Mouse (Mus musculus) stomach, embryonic 14.5 days (tissue): Measurements from ENCODE around the gene Spz1. TPM values are rescaled to one million over a fixed set of nuclear protein-coding genes. Genes with fewer than 3 reads are reported as not detected.

ENCODE experiments used
- ATAC-seq: fragments of 200-750 bp; cut with Nextera tagmentation; 2 replicates; pipeline ENCODE4 v1.8.0; 2017; ENCODE audit warnings: low read depth, moderate TSS enrichment; ENCODE audit not compliant: insufficient number of reproducible peaks, insufficient read depth, low FRiP score
- H3K27ac ChIP-seq: fragments of 300-500 bp; sonication (generic); 2 replicates; pipeline ENCODE4 v1.5.1; 2014; ENCODE audit warnings: mild to moderate bottlenecking, low read length, moderate library complexity, mixed read lengths
- H3K27me3 ChIP-seq: fragments of 300-500 bp; sonication (generic); 2 replicates; pipeline ENCODE4 v1.6.1; 2014; ENCODE audit warnings: low read length, control low read depth, mixed read lengths; ENCODE audit not compliant: control insufficient read depth, insufficient read depth
- H3K36me3 ChIP-seq: fragments of 300-500 bp; sonication (generic); 2 replicates; pipeline ENCODE4 v1.6.1; 2014; ENCODE audit warnings: mild to moderate bottlenecking, control low read depth, low read length, moderate library complexity, mixed read lengths; ENCODE audit not compliant: control insufficient read depth, insufficient read depth
- H3K4me1 ChIP-seq: fragments of 300-500 bp; sonication (generic); 2 replicates; pipeline ENCODE4 v1.6.1; 2014; ENCODE audit warnings: low read length, control low read depth, mixed read lengths; ENCODE audit not compliant: control insufficient read depth, insufficient read depth
- H3K4me2 ChIP-seq: fragments of 300-500 bp; sonication (generic); replicated peaks from 2 replicates; pipeline ENCODE4 v1.6.1; 2014; ENCODE audit warnings: low read depth, low read length, control low read depth
- H3K4me3 ChIP-seq: fragments of 300-500 bp; sonication (generic); 2 replicates; pipeline ENCODE4 v1.5.1; 2014; ENCODE audit warnings: low read depth, low read length, control low read depth
- H3K9ac ChIP-seq: fragments of 300-500 bp; sonication (generic); replicated peaks from 2 replicates; pipeline ENCODE4 v1.6.1; 2014; ENCODE audit warnings: low read depth, mild to moderate bottlenecking, control low read depth, low read length, moderate library complexity, mixed read lengths
- H3K9me3 ChIP-seq: fragments of 300-500 bp; sonication (generic); 2 replicates; pipeline ENCODE4 v1.6.1; 2016; ENCODE audit warnings: low read depth, low read length, control low read depth; ENCODE audit not compliant: control insufficient read depth
- WGBS: fragments of 180-500 bp; shearing (Covaris S2); extraction: QIAGEN DNeasy Blood & Tissue Kit; methylation state at CpG from one replicate; pipeline ENCODE4 v1.1.7; 2014; 5-methylcytosine and 5-hydroxymethylcytosine counted together
- polyA plus RNA-seq: library from polyadenylated mRNA; unstranded; fragments of >200 nt; fragmentation: Nextera tagmentation; extraction: Ambion mirVana; gene quantifications from 2 replicates; pipeline ENCODE4 v1.2.1, GENCODE M21; 2014

The Spz1 gene
- polyA plus RNA-seq, 1 experiment from 2014 or later, result not detected

- Histone ChIP-seq H3K27ac (no peak overlapping the region), H3K4me2 (no peak overlapping the region), H3K27me3 (no peaks in the 10 kb centered on the region), H3K9me3 (no peaks in the 10 kb centered on the region), H3K9ac (no peak overlapping the region), H3K36me3 (no peaks in the 10 kb centered on the region), H3K4me1 (peaks cover 13% of the 10 kb centered on the region), H3K4me3 (no peak overlapping the region)
- no peak for ATAC-seq
Observed at GRCm38 (mm10) chr13:92589255-92589654, 13.3 kb upstream of the Spz1 start.

GRCm38 (mm10) chr13:92588704-92589103 lies 12.7 kb upstream of the Spz1 start:
- no peaks in the 10 kb centered on the region for H3K36me3 ChIP-seq
- no peaks in the 10 kb centered on the region for H3K9me3 ChIP-seq
- ATAC-seq, result no peak
- H3K27me3 ChIP-seq, result no peaks in the 10 kb centered on the region
- H3K4me2 ChIP-seq, result no peak overlapping the region
- peaks cover 8% of the 10 kb centered on the region for H3K4me1 ChIP-seq
- no peak overlapping the region for H3K4me3 ChIP-seq
- H3K27ac ChIP-seq, result no peak overlapping the region
- no peak overlapping the region for H3K9ac ChIP-seq
- 32% methylated on average over 3 of the region's 3 CpGs for WGBS

GRCm38 (mm10) chr13:92584094-92584717 lies 8.2 kb upstream of the Spz1 start:
- WGBS, result 19% methylated on average over 8 of the region's 8 CpGs
- Histone ChIP-seq H3K36me3 (no peaks in the 10 kb centered on the region), H3K9ac (no peak overlapping the region), H3K27me3 (no peaks in the 10 kb centered on the region), H3K4me1 (peaks cover 13% of the 10 kb centered on the region; the same call in 1 of the 2 replicates), H3K4me3 (no peak overlapping the region), H3K4me2 (no peak overlapping the region), H3K27ac (peak overlapping the region; percentile 85), H3K9me3 (no peaks in the 10 kb centered on the region)
- peak; percentile 68; the same call in 1 of the 2 replicates for ATAC-seq

- H3K9me3 ChIP-seq, result no peaks in the 10 kb centered on the region
- no peak overlapping the region for H3K4me2 ChIP-seq
- 30% methylated on average over 10 of the region's 10 CpGs for WGBS
- H3K9ac ChIP-seq, result no peak overlapping the region
- no peaks in the 10 kb centered on the region for H3K27me3 ChIP-seq
- H3K36me3 ChIP-seq, result no peaks in the 10 kb centered on the region
- no peak overlapping the region for H3K4me3 ChIP-seq
- H3K4me1 ChIP-seq, result peaks cover 13% of the 10 kb centered on the region; the same call in 1 of the 2 replicates
- peak overlapping the region; percentile 56 for H3K27ac ChIP-seq
- ATAC-seq, result 0 out of 2 replicates have a peak, but pooled peaks have one; percentile 43
Observed at GRCm38 (mm10) chr13:92580220-92581043, 4.5 kb upstream of the Spz1 start.

- ATAC-seq, result no peak
- no peaks in the 10 kb centered on the region for H3K36me3 ChIP-seq
- H3K27ac ChIP-seq, result no peak overlapping the region
- no peak overlapping the region for H3K4me2 ChIP-seq
- H3K27me3 ChIP-seq, result no peaks in the 10 kb centered on the region
- no peak overlapping the region for H3K4me3 ChIP-seq
- no peaks in the 10 kb centered on the region for H3K9me3 ChIP-seq
- 74% methylated on average over 4 of the region's 4 CpGs for WGBS
- no peak overlapping the region for H3K9ac ChIP-seq
- H3K4me1 ChIP-seq, result peaks cover 7% of the 10 kb centered on the region; the same call in 1 of the 2 replicates
Observed at GRCm38 (mm10) chr13:92578210-92578609, 2.2 kb upstream of the Spz1 start.

GRCm38 (mm10) chr13:92576688-92577087 lies 716 bp upstream of the Spz1 start:
- H3K4me1 ChIP-seq, result peaks cover 7% of the 10 kb centered on the region; the same call in 1 of the 2 replicates
- WGBS, result 71% methylated on average over 6 of the region's 6 CpGs
- no peaks in the 10 kb centered on the region for H3K9me3 ChIP-seq

GRCm38 (mm10) chr13:92559429-92559828 lies 16.5 kb downstream of the Spz1 start:
- H3K4me2 ChIP-seq, result no peak overlapping the region
- H3K4me1 ChIP-seq, result 0 out of 2 replicates have a peak, but pooled peaks cover 4% of the 10 kb centered on the region
- H3K9ac ChIP-seq, result no peak overlapping the region
- WGBS, result 77% methylated on average over 5 of the region's 5 CpGs
- H3K9me3 ChIP-seq, result no peaks in the 10 kb centered on the region
- no peak for ATAC-seq
- no peaks in the 10 kb centered on the region for H3K27me3 ChIP-seq
- H3K27ac ChIP-seq, result no peak overlapping the region
- H3K4me3 ChIP-seq, result no peak overlapping the region
- H3K36me3 ChIP-seq, result no peaks in the 10 kb centered on the region

More at GRCm38 (mm10) chr13:92576688-92577087, 716 bp upstream of the Spz1 start:
- H3K9ac ChIP-seq, result no peak overlapping the region
- H3K36me3 ChIP-seq, result no peaks in the 10 kb centered on the region
- H3K4me2 ChIP-seq, result no peak overlapping the region
- no peak overlapping the region for H3K27ac ChIP-seq
- H3K4me3 ChIP-seq, result no peak overlapping the region
- no peaks in the 10 kb centered on the region for H3K27me3 ChIP-seq
- ATAC-seq, result no peak

GRCm38 (mm10) chr13:92557229-92557628 lies 18.7 kb downstream of the Spz1 start:
- no peaks in the 10 kb centered on the region for H3K27me3 ChIP-seq
- 0 out of 2 replicates have a peak, but pooled peaks cover 4% of the 10 kb centered on the region for H3K4me1 ChIP-seq
- H3K27ac ChIP-seq, result peak overlapping the region; percentile 11; the same call in 1 of the 2 replicates
- no peak overlapping the region for H3K4me2 ChIP-seq
- H3K9ac ChIP-seq, result no peak overlapping the region
- 23% methylated on average over 2 of the region's 2 CpGs for WGBS
- no peak for ATAC-seq
- H3K36me3 ChIP-seq, result no peaks in the 10 kb centered on the region
- H3K4me3 ChIP-seq, result no peak overlapping the region
- H3K9me3 ChIP-seq, result no peaks in the 10 kb centered on the region
